Mouse (Mus musculus) megakaryocyte-erythroid progenitor cell, adult 5-6 weeks (primary cell): ENCODE data around the gene Hspa1l. TPM values are rescaled to one million over a fixed set of nuclear protein-coding genes. Genes with fewer than 3 reads are reported as not detected.

Experiments
- ATAC-seq: replicated peaks from 2 replicates; pipeline ENCODE4 v1.8.0; 2016; ENCODE audit warnings: mild to moderate bottlenecking, inconsistent platforms; ENCODE audit not compliant: severe bottlenecking, poor library complexity, low FRiP score, low TSS enrichment
- total RNA-seq, 2 experiments: library from RNA; stranded (forward) in 1 of 2; stranded (reverse) in 1 of 2; fragments of 200-1000, 215-1000 nt in 1 of 2; fragments of >200 nt in 1 of 2; fragmentation: Nextera tagmentation in 1 of 2; gene quantifications; 2 replicates each; pipeline ENCODE4 v1.2.3; 2014 to 2017

The Hspa1l gene
- total RNA-seq, 2 experiments from 2014 or later, result not detected

DNA sequence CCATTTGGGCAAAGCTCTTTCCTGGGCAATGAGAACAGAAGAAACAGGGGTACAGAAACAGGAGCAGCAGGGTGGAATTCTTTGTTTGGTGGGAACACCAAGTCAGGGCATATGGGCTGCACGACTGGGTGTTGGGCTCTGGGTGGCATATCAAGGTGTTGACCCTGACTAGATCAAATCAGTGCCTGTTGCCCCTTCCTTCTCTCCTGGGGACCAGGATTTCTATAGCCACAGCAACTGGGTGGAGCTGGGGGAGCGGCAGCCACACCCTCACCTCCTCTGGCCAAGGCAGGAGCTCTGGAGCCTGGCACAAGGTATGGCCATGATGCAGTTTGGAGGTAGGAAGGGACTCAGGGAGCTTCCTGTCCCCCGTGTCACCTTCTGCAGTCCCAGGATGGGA is 45.7 kb downstream of the Hspa1l start:
- ATAC-seq, result no peak

DNA sequence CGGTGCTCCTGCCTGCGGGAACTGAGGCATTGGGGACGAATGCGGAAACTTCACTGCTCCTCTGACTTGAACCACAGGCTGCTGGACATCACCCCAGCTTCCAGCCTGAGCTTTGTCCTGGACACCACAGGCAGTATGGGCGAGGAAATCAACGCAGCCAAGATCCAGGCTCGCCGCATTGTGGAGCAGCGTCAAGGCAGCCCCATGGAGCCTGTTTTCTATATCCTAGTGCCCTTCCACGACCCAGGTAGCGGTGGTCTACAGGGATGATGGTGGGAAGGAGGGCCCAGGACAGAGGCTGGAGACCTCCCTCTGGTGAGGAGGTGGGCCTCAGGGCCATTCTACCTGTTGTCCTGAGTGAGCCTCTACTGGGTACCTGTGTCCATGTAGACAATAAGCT is 47.4 kb downstream of the Hspa1l start:
- no peak for ATAC-seq

DNA sequence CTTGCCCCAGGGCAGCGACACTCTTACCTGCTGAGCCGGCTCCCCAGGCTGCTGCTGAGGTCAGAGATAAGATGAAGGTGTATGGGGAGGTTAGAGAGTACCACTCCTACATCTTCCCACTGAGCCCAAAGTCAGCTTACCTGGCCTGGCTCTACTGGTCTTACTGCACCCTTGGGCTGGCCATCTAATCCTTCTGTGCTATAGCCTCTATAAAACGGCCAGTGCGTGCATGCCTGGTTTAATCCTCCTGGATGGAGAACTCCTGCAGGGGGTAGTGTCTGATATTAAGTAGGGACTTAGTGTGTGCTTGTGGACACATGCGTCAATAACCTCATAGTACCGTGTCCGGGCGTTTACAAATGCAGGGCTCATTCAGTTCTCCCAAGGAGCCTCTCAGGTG is 48.0 kb downstream of the Hspa1l start:
- no peak for ATAC-seq

DNA sequence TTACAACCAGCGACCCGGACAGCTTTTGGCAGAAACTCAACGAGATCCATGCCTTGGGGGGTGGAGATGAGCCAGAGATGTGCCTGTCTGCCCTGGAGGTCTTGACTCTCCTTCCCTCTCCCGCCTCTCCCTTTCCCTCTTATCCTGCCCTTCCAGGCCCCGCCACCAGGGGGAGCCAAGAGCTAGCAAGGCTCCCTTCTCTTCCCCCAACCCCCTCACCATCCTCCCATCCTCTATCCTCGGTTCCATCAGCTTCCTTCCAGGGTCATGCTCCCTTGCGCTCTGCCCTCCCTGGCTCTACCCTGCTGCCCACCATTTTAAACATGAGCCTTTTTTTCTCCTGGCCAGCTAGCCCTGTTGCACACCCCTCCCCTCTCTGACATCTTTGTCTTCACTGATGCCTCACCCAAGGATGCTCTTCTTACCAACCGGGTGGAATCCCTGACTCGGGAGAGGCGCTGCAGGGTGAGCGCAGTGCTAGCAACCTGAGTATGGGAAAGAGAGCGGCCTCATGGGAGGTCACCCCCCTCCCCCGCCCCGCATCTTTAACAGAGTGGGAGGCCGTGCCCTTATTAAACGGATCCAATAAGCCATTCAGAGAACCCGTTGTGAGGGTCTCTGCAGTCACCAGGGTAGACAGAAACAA is 48.8 kb downstream of the Hspa1l start:
- peak; percentile 41 for ATAC-seq

DNA sequence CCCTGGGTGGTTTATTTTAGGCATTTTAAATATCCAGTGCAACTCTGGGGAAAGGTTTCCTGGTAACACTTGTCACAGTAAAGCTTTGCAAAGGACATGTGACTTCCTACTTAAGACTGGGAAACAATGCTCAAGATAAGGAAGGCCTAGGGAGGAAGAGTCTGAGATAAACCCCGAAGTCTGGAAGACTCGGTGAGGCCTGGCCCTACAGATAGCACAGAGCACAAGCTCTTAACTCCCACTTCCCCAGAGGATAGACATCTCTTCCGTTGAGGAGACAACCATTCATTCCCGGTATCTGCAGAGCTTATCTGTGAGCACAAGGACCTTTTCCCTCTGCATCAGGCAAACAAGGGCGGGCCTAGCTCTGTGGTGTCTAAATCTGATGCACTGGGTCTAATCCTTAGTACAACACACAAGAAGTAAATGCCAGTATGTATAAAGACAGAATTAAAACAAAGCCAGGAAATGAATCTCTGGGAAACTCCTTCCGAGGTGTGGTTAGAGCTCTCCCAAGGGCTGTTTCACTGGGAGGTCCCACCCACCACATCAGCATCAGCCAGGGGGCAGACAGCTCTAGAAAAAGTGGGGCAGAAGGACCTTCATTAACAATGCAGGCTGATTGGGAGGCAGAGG is 49.5 kb downstream of the Hspa1l start:
- peak; percentile 76 for ATAC-seq

DNA sequence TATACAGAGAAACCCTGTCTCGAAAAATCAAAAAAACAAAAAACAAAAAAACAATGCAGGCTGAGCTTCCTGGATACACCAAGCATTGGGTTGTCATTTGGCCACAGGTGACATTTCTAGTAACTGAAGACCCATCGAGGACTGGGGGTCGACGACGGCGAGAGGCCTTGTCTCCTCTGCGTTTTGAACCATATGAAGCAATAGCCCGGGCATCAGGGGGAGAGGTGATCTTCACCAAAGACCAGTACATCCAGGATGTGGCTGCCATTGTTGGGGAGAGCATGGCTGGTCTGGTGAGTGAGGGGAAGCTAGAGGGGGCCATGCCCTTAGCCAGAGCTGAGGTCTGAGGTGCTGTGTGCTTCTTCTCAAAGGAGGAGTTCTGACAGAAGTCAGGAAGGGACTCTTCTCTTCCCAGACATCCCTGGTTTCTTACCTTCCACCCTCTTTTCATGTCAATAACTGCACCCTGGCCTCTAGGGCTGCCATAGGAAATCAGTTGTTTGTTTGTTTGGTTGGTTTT is 50.1 kb downstream of the Hspa1l start:
- no peak for ATAC-seq

DNA sequence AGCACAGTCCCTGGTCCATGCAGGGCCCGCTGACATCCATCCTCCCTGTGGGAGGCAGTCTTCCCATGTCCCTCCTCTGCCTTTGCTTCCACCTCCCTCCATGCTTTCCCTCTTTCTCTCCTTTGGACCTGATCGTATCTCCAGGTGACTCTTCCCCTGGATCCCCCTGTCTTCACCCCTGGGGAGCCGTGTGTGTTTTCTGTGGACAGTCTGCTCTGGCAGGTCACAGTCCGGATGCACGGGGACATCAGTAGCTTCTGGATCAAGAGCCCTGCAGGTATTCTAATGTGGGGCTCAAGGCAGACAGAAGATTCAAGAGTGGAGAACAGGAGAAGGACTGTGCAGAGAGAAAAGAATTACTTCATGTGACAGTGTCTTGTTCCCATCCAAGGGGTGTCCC is 50.7 kb downstream of the Hspa1l start:
- no peak for ATAC-seq

DNA sequence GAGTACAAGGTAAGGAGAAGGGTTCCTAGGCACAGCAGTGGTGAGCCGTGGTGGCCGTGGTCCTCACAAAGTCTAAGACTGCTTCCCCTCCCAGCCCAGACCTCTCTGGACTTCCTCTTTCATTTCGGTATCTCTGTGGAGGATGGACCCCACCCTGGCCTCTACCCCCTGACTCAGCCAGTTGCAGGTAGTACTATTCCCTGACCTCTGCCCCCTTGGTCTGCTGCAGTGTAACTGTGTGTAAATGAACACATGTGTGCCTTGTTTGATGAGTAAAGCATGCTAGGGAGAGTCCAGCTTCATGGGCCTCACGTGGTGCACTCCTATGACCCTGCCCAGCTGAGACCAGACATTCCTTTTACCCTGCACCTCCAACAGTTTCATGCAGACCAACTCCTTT is 51.3 kb downstream of the Hspa1l start:
- ATAC-seq, result no peak

DNA sequence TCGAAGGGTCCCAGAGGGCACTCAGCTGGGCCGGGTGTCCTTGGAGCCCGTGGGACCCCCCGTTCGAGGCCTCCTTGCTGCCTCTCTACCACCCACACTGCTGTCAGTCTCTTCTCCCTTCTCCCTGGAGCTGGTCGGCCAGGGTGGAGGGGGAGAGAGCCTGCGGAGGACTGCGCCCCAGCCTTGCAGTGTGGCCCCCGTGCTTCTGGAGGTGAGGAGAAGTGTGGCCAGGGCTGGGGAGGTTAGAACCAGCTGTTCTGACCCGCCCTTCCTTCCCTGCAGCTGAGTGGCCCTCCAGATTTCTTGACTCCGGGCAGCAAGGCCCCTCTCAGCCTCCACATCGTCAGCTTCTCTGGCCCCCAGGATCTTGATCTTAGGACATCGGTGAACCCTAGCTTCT is 51.8 kb downstream of the Hspa1l start:
- no peak for ATAC-seq

DNA sequence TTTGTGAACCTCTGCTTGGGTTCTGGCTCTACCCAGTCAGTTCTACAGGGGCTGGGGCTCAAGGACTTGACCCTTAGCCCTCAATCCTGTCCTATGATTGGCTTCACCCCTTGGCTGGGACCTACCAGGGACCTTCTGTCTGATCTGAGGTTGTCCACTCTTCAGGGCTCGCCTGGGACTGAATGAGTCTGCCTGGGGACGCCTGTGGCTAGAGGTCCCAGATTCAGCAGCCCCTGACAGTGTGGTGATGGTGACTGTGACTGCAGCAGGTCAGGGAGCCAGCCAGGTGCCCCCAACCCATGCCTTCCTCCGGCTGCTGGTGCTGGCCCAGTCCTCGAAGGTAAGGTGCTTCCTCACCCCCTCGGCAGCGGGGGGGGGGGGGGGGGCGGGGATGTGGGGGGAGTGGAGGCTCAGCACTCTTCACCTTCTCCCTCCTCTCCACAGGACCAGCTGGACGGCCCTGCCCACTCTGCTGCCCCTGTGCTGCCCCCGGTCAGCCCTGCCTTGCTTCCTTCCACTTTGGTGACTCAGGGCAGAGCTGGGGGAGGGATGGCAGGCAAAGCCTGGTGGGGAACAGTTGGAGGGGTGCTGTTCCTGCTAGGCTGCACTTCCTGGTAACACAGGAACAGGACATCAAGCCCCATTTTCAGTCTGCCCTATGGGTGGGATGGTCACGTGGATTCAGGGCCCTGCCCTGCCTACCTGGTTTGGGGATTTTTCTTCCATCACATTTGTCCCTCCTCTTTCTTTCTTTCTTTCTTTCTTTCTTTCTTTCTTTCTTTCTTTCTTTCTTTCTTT is 52.4 kb downstream of the Hspa1l start:
- ATAC-seq, result no peak

DNA sequence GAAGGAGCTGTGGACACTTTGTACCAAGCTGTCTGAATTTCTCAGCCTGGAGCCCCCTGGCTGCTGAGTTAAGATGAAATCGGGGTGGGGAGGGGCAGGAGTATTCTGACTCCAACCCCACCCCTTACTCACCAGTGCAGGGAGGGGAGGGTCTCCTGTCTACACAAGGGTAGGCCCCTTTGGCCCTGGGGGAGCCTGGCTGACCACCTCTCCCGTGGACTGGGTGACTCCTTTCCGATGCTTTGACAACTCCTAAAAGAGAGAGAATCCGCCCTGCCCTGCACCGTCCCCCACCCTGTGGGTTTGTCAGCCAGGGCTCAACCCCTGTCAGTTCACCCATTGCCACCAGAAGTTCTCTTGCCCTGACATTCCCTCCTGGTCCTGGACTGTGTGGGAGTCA is 53.7 kb downstream of the Hspa1l start:
- ATAC-seq, result no peak

DNA sequence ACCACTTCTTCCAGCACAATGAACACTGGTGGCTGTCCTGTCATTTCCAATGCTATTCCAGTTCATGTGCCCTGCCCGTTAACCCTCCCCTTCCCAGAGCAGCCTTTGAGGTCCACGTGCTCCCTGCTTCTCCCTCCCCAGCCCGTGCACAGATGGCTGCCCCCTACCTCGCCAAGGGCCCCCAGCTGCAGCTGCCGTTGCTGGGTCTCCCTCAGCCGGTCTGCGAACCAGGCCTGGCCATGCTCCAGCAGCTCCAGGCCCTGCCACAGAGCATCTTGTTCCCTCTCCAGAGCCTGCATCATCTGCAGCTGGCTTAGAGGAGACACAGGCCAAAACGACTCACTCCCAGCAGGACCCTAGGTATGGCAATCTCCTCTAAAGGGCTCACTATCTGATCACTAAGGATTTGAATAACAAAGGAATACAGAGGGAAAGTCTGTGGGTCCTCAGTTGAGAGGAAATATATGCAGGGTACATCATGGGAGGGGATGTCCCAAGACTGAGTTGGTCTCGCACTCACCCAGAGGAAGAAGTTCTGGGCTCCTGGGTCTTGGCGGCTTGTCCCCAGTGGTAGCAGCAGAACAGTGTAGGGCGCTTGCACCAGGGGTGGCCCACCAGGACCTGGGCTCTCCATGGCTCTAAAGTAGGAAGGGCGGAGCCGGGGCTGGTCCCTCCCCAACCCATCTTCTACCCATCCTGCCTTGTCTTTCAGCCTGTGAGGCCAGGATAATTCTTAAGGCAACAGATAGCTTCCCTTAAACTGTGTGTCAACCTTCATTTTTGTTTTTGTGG is 55.0 kb downstream of the Hspa1l start, which contains the start of gene Sapcd1:
Gene Sapcd1 (minus strand): TSS at position 740 of the 792 bp plus-strand sequence.
- ATAC-seq, result 0 out of 2 replicates have a peak, but pooled peaks have one; percentile 15

DNA sequence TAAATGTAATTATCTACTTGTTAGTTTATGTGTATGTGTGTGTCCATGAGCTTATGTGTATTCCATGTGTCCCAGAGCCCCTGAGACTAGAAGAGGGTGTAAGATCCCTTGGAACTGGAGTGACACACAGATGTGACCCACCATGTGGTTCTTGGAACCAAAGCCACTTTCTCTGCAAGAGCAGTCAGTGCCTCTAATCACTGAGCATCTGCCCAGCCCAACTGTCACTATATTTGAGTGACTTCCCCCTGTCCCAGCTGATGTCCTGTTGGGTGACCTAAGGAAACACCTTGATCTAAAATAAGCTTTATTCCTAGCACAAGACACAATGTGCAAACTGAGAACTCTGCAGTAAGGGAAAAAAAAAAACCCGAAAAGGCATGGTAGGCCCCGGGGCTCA is 55.8 kb downstream of the Hspa1l start:
- ATAC-seq, result no peak

Other genes with a start within 250 kb of the Hspa1l start
Only the 30 nearest of the 43 such genes appear.
- gene Stk19, start 135.8 kb upstream of the Hspa1l start, total RNA-seq (2014; fragmentation: Nextera tagmentation), result 26.8 and 48.2 TPM in 2 replicates
- gene Stk19, start 135.8 kb upstream of the Hspa1l start, total RNA-seq (2017), result 14.8 and 30.6 TPM in 2 replicates
- gene Dxo, start 135.7 kb upstream of the Hspa1l start, total RNA-seq (2014; fragmentation: Nextera tagmentation), result 60.8 and 63.4 TPM in 2 replicates
- gene Dxo, start 135.7 kb upstream of the Hspa1l start, total RNA-seq (2017), result 24.4 and 28.1 TPM in 2 replicates
- gene Skiv2l, start 122.5 kb upstream of the Hspa1l start, total RNA-seq (2014; fragmentation: Nextera tagmentation), result 57.6 and 64.6 TPM in 2 replicates
- gene Skiv2l, start 122.5 kb upstream of the Hspa1l start, total RNA-seq (2017), result 21.0 and 24.2 TPM in 2 replicates
- gene Nelfe, start 122.3 kb upstream of the Hspa1l start, total RNA-seq (2014; fragmentation: Nextera tagmentation), result 59.5 and 64.1 TPM in 2 replicates
- gene Nelfe, start 122.3 kb upstream of the Hspa1l start, total RNA-seq (2017), result 21.0 and 29.6 TPM in 2 replicates
- not detected in 2 replicates for gene Cfb, start 110.2 kb upstream of the Hspa1l start, total RNA-seq (2014; fragmentation: Nextera tagmentation)
- gene Cfb, start 110.2 kb upstream of the Hspa1l start, total RNA-seq (2017), result not detected in 2 replicates
- 8.0 and 9.4 TPM in 2 replicates for gene Zbtb12, start 93.2 kb upstream of the Hspa1l start, total RNA-seq (2014; fragmentation: Nextera tagmentation)
- gene Zbtb12, start 93.2 kb upstream of the Hspa1l start, total RNA-seq (2017), result 4.7 and 10.1 TPM in 2 replicates
- gene Gm20547, start 90.7 kb upstream of the Hspa1l start, total RNA-seq (2014; fragmentation: Nextera tagmentation), result not detected in 2 replicates
- gene Gm20547, start 90.7 kb upstream of the Hspa1l start, total RNA-seq (2017), result not detected in 2 replicates
- 8.6 TPM in 1 of 2 replicates, not detected in the other for gene C2, start 74.4 kb upstream of the Hspa1l start, total RNA-seq (2014; fragmentation: Nextera tagmentation)
- 5.7 and 7.4 TPM in 2 replicates for gene C2, start 74.4 kb upstream of the Hspa1l start, total RNA-seq (2017)
- gene Ehmt2, start 74.2 kb upstream of the Hspa1l start, total RNA-seq (2014; fragmentation: Nextera tagmentation), result 86.2 and 86.5 TPM in 2 replicates
- 72.7 and 83.8 TPM in 2 replicates for gene Ehmt2, start 74.2 kb upstream of the Hspa1l start, total RNA-seq (2017)
- not detected in 2 replicates for gene Slc44a4, start 58.2 kb upstream of the Hspa1l start, total RNA-seq (2014; fragmentation: Nextera tagmentation)
- not detected in 2 replicates for gene Slc44a4, start 58.2 kb upstream of the Hspa1l start, total RNA-seq (2017)
- 5.2 and 7.0 TPM in 2 replicates for gene Neu1, start 41.5 kb upstream of the Hspa1l start, total RNA-seq (2014; fragmentation: Nextera tagmentation)
- 3.7 and 5.4 TPM in 2 replicates for gene Neu1, start 41.5 kb upstream of the Hspa1l start, total RNA-seq (2017)
- 13.6 and 28.5 TPM in 2 replicates for gene Hspa1b, start 13.5 kb upstream of the Hspa1l start, total RNA-seq (2014; fragmentation: Nextera tagmentation)
- gene Hspa1b, start 13.5 kb upstream of the Hspa1l start, total RNA-seq (2017), result 62.5 and 83.5 TPM in 2 replicates
- not detected in 2 replicates for gene Gm20481, start 2.8 kb upstream of the Hspa1l start, total RNA-seq (2014; fragmentation: Nextera tagmentation)
- not detected in 2 replicates for gene Gm20481, start 2.8 kb upstream of the Hspa1l start, total RNA-seq (2017)
- gene Hspa1a, start 547 bp upstream of the Hspa1l start, total RNA-seq (2014; fragmentation: Nextera tagmentation), result 6.5 and 10.1 TPM in 2 replicates
- gene Hspa1a, start 547 bp upstream of the Hspa1l start, total RNA-seq (2017), result 30.2 and 43.3 TPM in 2 replicates
- 269 and 281 TPM in 2 replicates for gene Lsm2, start 9.2 kb downstream of the Hspa1l start, total RNA-seq (2014; fragmentation: Nextera tagmentation)
- 34.8 and 79.7 TPM in 2 replicates for gene Lsm2, start 9.2 kb downstream of the Hspa1l start, total RNA-seq (2017)
- gene Vars, start 28.3 kb downstream of the Hspa1l start, total RNA-seq (2014; fragmentation: Nextera tagmentation), result 137 and 213 TPM in 2 replicates
- gene Vars, start 28.3 kb downstream of the Hspa1l start, total RNA-seq (2017), result 226 and 342 TPM in 2 replicates
- 0.31 and 0.54 TPM in 2 replicates for gene Vwa7, start 43.9 kb downstream of the Hspa1l start, total RNA-seq (2014; fragmentation: Nextera tagmentation)
- gene Vwa7, start 43.9 kb downstream of the Hspa1l start, total RNA-seq (2017), result 0.15 and 0.19 TPM in 2 replicates
- 9.4 and 14.7 TPM in 2 replicates for gene Sapcd1, start 55.3 kb downstream of the Hspa1l start, total RNA-seq (2014; fragmentation: Nextera tagmentation)
- 4.2 TPM in 1 of 2 replicates, not detected in the other for gene Sapcd1, start 55.3 kb downstream of the Hspa1l start, total RNA-seq (2017)
- gene Msh5, start 74.0 kb downstream of the Hspa1l start, total RNA-seq (2014; fragmentation: Nextera tagmentation), result 10.0 and 10.6 TPM in 2 replicates
- gene Msh5, start 74.0 kb downstream of the Hspa1l start, total RNA-seq (2017), result 2.4 and 3.1 TPM in 2 replicates
- gene Clic1, start 77.3 kb downstream of the Hspa1l start, total RNA-seq (2014; fragmentation: Nextera tagmentation), result 126 and 137 TPM in 2 replicates
- 137 and 183 TPM in 2 replicates for gene Clic1, start 77.3 kb downstream of the Hspa1l start, total RNA-seq (2017)
- gene Ddah2, start 86.3 kb downstream of the Hspa1l start, total RNA-seq (2014; fragmentation: Nextera tagmentation), result 2.7 and 7.6 TPM in 2 replicates
- 4.6 and 21.4 TPM in 2 replicates for gene Ddah2, start 86.3 kb downstream of the Hspa1l start, total RNA-seq (2017)
- gene Ly6g6c, start 92.7 kb downstream of the Hspa1l start, total RNA-seq (2014; fragmentation: Nextera tagmentation), result not detected in 2 replicates
- not detected in 2 replicates for gene Ly6g6c, start 92.7 kb downstream of the Hspa1l start, total RNA-seq (2017)
- 0.32 TPM in 1 of 2 replicates, not detected in the other for gene Mpig6b, start 93.5 kb downstream of the Hspa1l start, total RNA-seq (2014; fragmentation: Nextera tagmentation)
- not detected in 2 replicates for gene Mpig6b, start 93.5 kb downstream of the Hspa1l start, total RNA-seq (2017)
- gene Ly6g6e, start 104.2 kb downstream of the Hspa1l start, total RNA-seq (2014; fragmentation: Nextera tagmentation), result not detected in 2 replicates
- not detected in 2 replicates for gene Ly6g6e, start 104.2 kb downstream of the Hspa1l start, total RNA-seq (2017)
- not detected in 2 replicates for gene Ly6g6d, start 105.4 kb downstream of the Hspa1l start, total RNA-seq (2014; fragmentation: Nextera tagmentation)
- not detected in 2 replicates for gene Ly6g6d, start 105.4 kb downstream of the Hspa1l start, total RNA-seq (2017)
- gene Ly6g6f, start 112.9 kb downstream of the Hspa1l start, total RNA-seq (2014; fragmentation: Nextera tagmentation), result not detected in 2 replicates
- not detected in 2 replicates for gene Ly6g6f, start 112.9 kb downstream of the Hspa1l start, total RNA-seq (2017)
- gene Abhd16a, start 116.6 kb downstream of the Hspa1l start, total RNA-seq (2014; fragmentation: Nextera tagmentation), result 62.9 and 76.7 TPM in 2 replicates
- gene Abhd16a, start 116.6 kb downstream of the Hspa1l start, total RNA-seq (2017), result 38.5 and 46.7 TPM in 2 replicates
- gene Ly6g5c, start 135.6 kb downstream of the Hspa1l start, total RNA-seq (2014; fragmentation: Nextera tagmentation), result not detected in 2 replicates
- gene Ly6g5c, start 135.6 kb downstream of the Hspa1l start, total RNA-seq (2017), result not detected in 2 replicates
- 0.42 and 1.1 TPM in 2 replicates for gene Ly6g5b, start 142.7 kb downstream of the Hspa1l start, total RNA-seq (2014; fragmentation: Nextera tagmentation)
- gene Ly6g5b, start 142.7 kb downstream of the Hspa1l start, total RNA-seq (2017), result 0.99 TPM in 1 of 2 replicates, not detected in the other
- gene Gpank1, start 148.8 kb downstream of the Hspa1l start, total RNA-seq (2014; fragmentation: Nextera tagmentation), result 30.4 and 31.5 TPM in 2 replicates
- gene Gpank1, start 148.8 kb downstream of the Hspa1l start, total RNA-seq (2017), result 36.2 and 37.7 TPM in 2 replicates